8 mouse cellular contexts compared by ENCODE assay signal in genomic region chr9:8004370-8004991, GRCm38 (mm10). TPM values are rescaled to one million over a fixed set of nuclear protein-coding genes. Genes with fewer than 3 reads are reported as not detected.
A peak's percentile ranks its signal among the peaks of the same experiment; 100 is the strongest.
DNase-seq lines count a peak whose midpoint lies in the region; ATAC-seq and TF ChIP-seq lines count a peak whose summit lies in the region.

Gene Yap1 (minus strand): TSS chr9:8004596.

- TF ChIP-seq CTCF in liver, embryonic 14.5 days (IDR thresholded peaks at IDR 0.05; ENCODE audit: low read depth): no peak

- H3K27ac ChIP-seq in forebrain, embryonic 13.5 days: peak within 1 kb of the TSS; percentile 88
- peak within 1 kb of the TSS; percentile 97 for H3K27ac ChIP-seq in heart, embryonic 16.5 days (ENCODE audit: low read length)
- no peak within 1 kb of the TSS for H3K27ac ChIP-seq in liver, embryonic 14.5 days
- H3K27ac ChIP-seq in neural tube, embryonic 13.5 days (replicated peaks): peak within 1 kb of the TSS; percentile 91

- H3K36me3 ChIP-seq in forebrain, embryonic 13.5 days (ENCODE audit: poor library complexity, severe bottlenecking): no peaks in the 10 kb centered on the region
- H3K36me3 ChIP-seq in heart, embryonic 16.5 days (ENCODE audit: control insufficient read depth, insufficient read depth): peaks cover 11% of the 10 kb centered on the region
- no peaks in the 10 kb centered on the region for H3K36me3 ChIP-seq in liver, embryonic 14.5 days (replicated peaks; ENCODE audit: control insufficient read depth, insufficient read depth, low read depth)
- 0 out of 2 replicates have a peak, but pooled peaks cover 5% of the 10 kb centered on the region for H3K36me3 ChIP-seq in neural tube, embryonic 13.5 days

- peaks cover 32% of the 10 kb centered on the region for H3K4me1 ChIP-seq in forebrain, embryonic 13.5 days
- H3K4me1 ChIP-seq in heart, embryonic 16.5 days (ENCODE audit: control insufficient read depth, insufficient read depth, low read length): peaks cover 16% of the 10 kb centered on the region
- no peaks in the 10 kb centered on the region for H3K4me1 ChIP-seq in liver, embryonic 14.5 days (replicated peaks; ENCODE audit: control insufficient read depth in 2 of 2, insufficient read depth in 2 of 2, low read length in 1 of 2)
- H3K4me1 ChIP-seq in neural tube, embryonic 13.5 days (replicated peaks): peaks cover 23% of the 10 kb centered on the region

- peak within 1 kb of the TSS; percentile 85 for H3K4me2 ChIP-seq in forebrain, embryonic 13.5 days
- H3K4me2 ChIP-seq in heart, embryonic 16.5 days (ENCODE audit: low read depth, low read length): peak within 1 kb of the TSS; percentile 93
- H3K4me2 ChIP-seq in liver, embryonic 14.5 days (ENCODE audit: low read depth): peak within 1 kb of the TSS; percentile 49
- H3K4me2 ChIP-seq in neural tube, embryonic 13.5 days: peak within 1 kb of the TSS; percentile 86

- peak; percentile 52 to 56 for DNase-seq in B cell, adult 2 months
- peak; percentile 59 for DNase-seq in brain, embryonic 18.5 days (ENCODE audit: low read depth, low spot score)
- peak; percentile 95 for DNase-seq in kidney, postnatal 14 days
- DNase-seq in liver, embryonic 14.5 days (ENCODE audit: low read depth in 3 of 3, low spot score in 3 of 3): no peak
- DNase-seq in testis, postnatal 14 days (ENCODE audit: low spot score): peak; percentile 96

- WGBS in forebrain, embryonic 13.5 days: under 1% methylated on average over 69 of the region's 79 CpGs
- under 1% methylated on average over 75 of the region's 79 CpGs for WGBS in heart, embryonic 16.5 days
- under 1% methylated on average over 61 of the region's 79 CpGs for WGBS in liver, embryonic 14.5 days (ENCODE audit: insufficient replicate concordance)
- under 1% methylated on average over 76 of the region's 79 CpGs for WGBS in neural tube, embryonic 13.5 days

- H3K9ac ChIP-seq in forebrain, embryonic 13.5 days: peak within 1 kb of the TSS; percentile 79
- H3K9ac ChIP-seq in heart, embryonic 16.5 days (ENCODE audit: low read length): peak within 1 kb of the TSS; percentile 89
- peak within 1 kb of the TSS; percentile 42; the same call in 1 of the 2 replicates for H3K9ac ChIP-seq in liver, embryonic 14.5 days (replicated peaks)
- H3K9ac ChIP-seq in neural tube, embryonic 13.5 days: peak within 1 kb of the TSS; percentile 82

- H3K4me3 ChIP-seq in forebrain, embryonic 13.5 days: peak within 1 kb of the TSS; percentile 74
- H3K4me3 ChIP-seq in heart, embryonic 16.5 days (ENCODE audit: low read length): peak within 1 kb of the TSS; percentile 90
- H3K4me3 ChIP-seq in liver, embryonic 14.5 days (ENCODE audit: insufficient read depth in 1 of 2, low read depth in 2 of 2, low read length in 2 of 2): peak within 1 kb of the TSS; percentile 56 to 62
- H3K4me3 ChIP-seq in neural tube, embryonic 13.5 days: peak within 1 kb of the TSS; percentile 79

- no peaks in the 10 kb centered on the region for H3K27me3 ChIP-seq in forebrain, embryonic 13.5 days
- H3K27me3 ChIP-seq in heart, embryonic 16.5 days (ENCODE audit: control insufficient read depth, insufficient read depth, low read length): no peaks in the 10 kb centered on the region
- peaks cover 60% of the 10 kb centered on the region for H3K27me3 ChIP-seq in liver, embryonic 14.5 days (ENCODE audit: control insufficient read depth, insufficient read depth, low read length)
- peaks cover 6% of the 10 kb centered on the region; the same call in 1 of the 2 replicates for H3K27me3 ChIP-seq in neural tube, embryonic 13.5 days

- H3K9me3 ChIP-seq in forebrain, embryonic 13.5 days (replicated peaks): no peaks in the 10 kb centered on the region
- no peaks in the 10 kb centered on the region for H3K9me3 ChIP-seq in heart, embryonic 16.5 days (replicated peaks; ENCODE audit: control insufficient read depth, low read length)
- H3K9me3 ChIP-seq in liver, embryonic 14.5 days (ENCODE audit: control insufficient read depth, low read length): no peaks in the 10 kb centered on the region
- H3K9me3 ChIP-seq in neural tube, embryonic 13.5 days: no peaks in the 10 kb centered on the region

- ATAC-seq in forebrain, embryonic 13.5 days: peak; percentile 84
- ATAC-seq in heart, embryonic 16.5 days (replicated peaks; ENCODE audit: extremely low read depth, insufficient read depth, low FRiP score): peak; percentile 89
- peak; percentile 69 for ATAC-seq in liver, embryonic 14.5 days (ENCODE audit: insufficient read depth)
- peak; percentile 86 for ATAC-seq in neural tube, embryonic 13.5 days (ENCODE audit: low read depth)

- no peak for TF ChIP-seq EP300 in liver, embryonic 14.5 days (IDR thresholded peaks at IDR 0.05; ENCODE audit: low read depth)

RNA-seq across cellular contexts. Expression of gene Yap1, which starts in this region (rescaled TPM):
- polyA plus RNA-seq in forebrain, embryonic 13.5 days (2015; fragmentation: Nextera tagmentation; extraction: Ambion mirVana): 13.8 and 15.6 TPM in 2 replicates
- polyA plus RNA-seq in heart, embryonic 16.5 days (2015; fragmentation: Nextera tagmentation; extraction: Ambion mirVana): 21.6 and 21.8 TPM in 2 replicates
- 3.4 and 4.1 TPM in 2 replicates for polyA plus RNA-seq in liver, embryonic 14.5 days (2012; rRNA removed)
- polyA plus RNA-seq in liver, embryonic 14.5 days (2014; fragmentation: Nextera tagmentation; extraction: Ambion mirVana): 2.6 and 2.9 TPM in 2 replicates
- 11.5 and 12.0 TPM in 2 replicates for polyA plus RNA-seq in neural tube, embryonic 13.5 days (2015; fragmentation: Nextera tagmentation; extraction: Ambion mirVana)

Comparison
In these comparisons a context has a peak if more than half of its experiments do, and no peak if none do; other contexts are left out.
1. DNase-seq: peak in B cell, adult 2 months (2 of 2), brain, embryonic 18.5 days (single experiment), kidney, postnatal 14 days (single experiment) and testis, postnatal 14 days (single experiment); none in liver, embryonic 14.5 days (0 of 3).
2. Peak in every context shown above with its lines, with median percentiles within 50 percentile points of each other: ATAC-seq, H3K4me2 ChIP-seq, H3K4me3 ChIP-seq and H3K9ac ChIP-seq.